Mouse (Mus musculus): Measurements from ENCODE around the gene Pnkd. TPM values are rescaled to one million over a fixed set of nuclear protein-coding genes. Genes with fewer than 3 reads are reported as not detected.
"Not testable (repeated sequence)": the region's sequence is repeated elsewhere in the genome, so short reads cannot be mapped to it uniquely, and the experiment has no call there.

Pnkd gene
- polyA plus RNA-seq, 2 experiments from 2014 or later, result 78.8 to 83.8 TPM

- peak; percentile 56 for ATAC-seq
Measured at GRCm38 (mm10) chr1:74390924-74391748, 106.4 kb downstream of the Pnkd start, which contains the start of gene Ctdsp1. Gene Ctdsp1 (plus strand): TSS chr1:74391509.

GRCm38 (mm10) chr1:74391844-74392441 lies 107.2 kb downstream of the Pnkd start:
- ATAC-seq, result peak; percentile 11

GRCm38 (mm10) chr1:74392446-74392994 lies 107.8 kb downstream of the Pnkd start:
- no peak for ATAC-seq

GRCm38 (mm10) chr1:74393010-74393409 lies 108.3 kb downstream of the Pnkd start:
- ATAC-seq, result no peak

- ATAC-seq, result no peak
Measured at GRCm38 (mm10) chr1:74393697-74394096, 109.0 kb downstream of the Pnkd start.

- ATAC-seq, result no peak
Measured at GRCm38 (mm10) chr1:74394311-74394710, 109.6 kb downstream of the Pnkd start.

GRCm38 (mm10) chr1:74394858-74395257 lies 110.1 kb downstream of the Pnkd start:
- no peak for ATAC-seq

- no peak for ATAC-seq
Measured at GRCm38 (mm10) chr1:74395290-74395689, 110.6 kb downstream of the Pnkd start.

- ATAC-seq, result not testable (repeated sequence)
Measured at GRCm38 (mm10) chr1:74396456-74397222, 111.9 kb downstream of the Pnkd start.

- peak; percentile 75 for ATAC-seq
Measured at GRCm38 (mm10) chr1:74397268-74397918, 112.7 kb downstream of the Pnkd start.

- peak; percentile 70 for ATAC-seq
Measured at GRCm38 (mm10) chr1:74397919-74398451, 113.3 kb downstream of the Pnkd start.

GRCm38 (mm10) chr1:74400531-74400930 lies 115.8 kb downstream of the Pnkd start:
- ATAC-seq, result no peak

- ATAC-seq, result no peak
Measured at GRCm38 (mm10) chr1:74401015-74401702, 116.4 kb downstream of the Pnkd start.

Other genes with a start within 250 kb of the Pnkd start
- 10 to 100 TPM; 19.0 to 40.5 TPM for gene Tns1, start 160.5 kb upstream of the Pnkd start, polyA plus RNA-seq (2017; shearing (Covaris generic))
- not detected for gene Rufy4, start 159.4 kb upstream of the Pnkd start, polyA plus RNA-seq (2017; shearing (Covaris generic))
- not detected for gene Cxcr2, start 130.9 kb upstream of the Pnkd start, polyA plus RNA-seq (2017; shearing (Covaris generic))
- not detected for gene Cxcr1, start 90.3 kb upstream of the Pnkd start, polyA plus RNA-seq (2017; shearing (Covaris generic))
- 100 to 1,000 TPM; 614 to 635 TPM for gene Arpc2, start 48.8 kb upstream of the Pnkd start, polyA plus RNA-seq (2017; shearing (Covaris generic))
- gene Gpbar1, start 6.4 kb upstream of the Pnkd start, polyA plus RNA-seq (2017; shearing (Covaris generic)), result 1 to 10 TPM in 1 of 2 experiments, not detected in 1; 1.1 TPM
- 100 to 1,000 TPM; 205 to 288 TPM for gene Aamp, start 192 bp upstream of the Pnkd start, polyA plus RNA-seq (2017; shearing (Covaris generic))
- gene Tmbim1, start 20.7 kb downstream of the Pnkd start, polyA plus RNA-seq (2017; shearing (Covaris generic)), result 10 to 100 TPM; 16.7 to 27.5 TPM
- under 1 TPM in 1 of 2 experiments, not detected in 1; 0.29 TPM for gene Catip, start 77.2 kb downstream of the Pnkd start, polyA plus RNA-seq (2017; shearing (Covaris generic))
- 1 to 10 TPM in 1 of 2 experiments, under 1 TPM in 1; 0.78 to 4.0 TPM for gene Slc11a1, start 90.3 kb downstream of the Pnkd start, polyA plus RNA-seq (2017; shearing (Covaris generic))
- gene Ctdsp1, start 106.6 kb downstream of the Pnkd start, polyA plus RNA-seq (2017; shearing (Covaris generic)), result 10 to 100 TPM; 39.8 to 48.3 TPM
- under 1 TPM; 0.23 to 0.33 TPM for gene Vil1, start 124.4 kb downstream of the Pnkd start, polyA plus RNA-seq (2017; shearing (Covaris generic))
- gene Cnot9, start 221.1 kb downstream of the Pnkd start, polyA plus RNA-seq (2017; shearing (Covaris generic)), result 10 to 100 TPM; 46.3 to 48.5 TPM

All from CD4-positive, CD25-positive, alpha-beta regulatory T cell, adult 4 months (primary cell).